Mouse (Mus musculus) activated CD4-positive, CD25-positive, alpha-beta regulatory T cell, adult 4 months (primary cell): ENCODE results near the gene Uxs1. TPM values are rescaled to one million over a fixed set of nuclear protein-coding genes. Genes with fewer than 3 reads are reported as not detected.

Experiments
- ATAC-seq: one replicate; pipeline ENCODE4 v1.8.0; 2017
- polyA plus RNA-seq, 2 experiments: library from polyadenylated mRNA; unstranded; fragments of 100-300 nt; shearing (Covaris generic); gene quantifications; one replicate each; pipeline ENCODE4 v1.2.1; 2017

Uxs1 gene
- polyA plus RNA-seq, 2 experiments from 2014 or later: 15.5 to 20.8 TPM

DNA sequence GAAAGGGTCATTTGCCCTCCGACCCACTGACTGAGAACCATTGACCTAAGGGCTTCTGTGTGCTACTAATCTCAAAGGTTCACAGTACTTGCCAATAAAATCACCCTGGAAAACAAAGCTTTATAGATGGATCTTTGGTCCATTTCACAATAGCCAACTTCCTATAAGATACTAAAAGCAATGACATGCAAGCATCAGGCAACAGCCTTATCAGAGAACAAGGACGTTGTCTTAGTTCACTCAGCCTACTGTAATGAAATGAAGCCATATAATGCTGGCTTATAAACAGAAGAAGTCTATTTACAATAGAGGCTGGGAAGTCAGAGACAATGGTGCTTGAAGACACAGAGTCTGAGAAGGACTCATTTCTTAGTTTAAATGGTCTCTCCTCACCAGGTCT is 37.8 kb downstream of the Uxs1 start:
- ATAC-seq: no peak

DNA sequence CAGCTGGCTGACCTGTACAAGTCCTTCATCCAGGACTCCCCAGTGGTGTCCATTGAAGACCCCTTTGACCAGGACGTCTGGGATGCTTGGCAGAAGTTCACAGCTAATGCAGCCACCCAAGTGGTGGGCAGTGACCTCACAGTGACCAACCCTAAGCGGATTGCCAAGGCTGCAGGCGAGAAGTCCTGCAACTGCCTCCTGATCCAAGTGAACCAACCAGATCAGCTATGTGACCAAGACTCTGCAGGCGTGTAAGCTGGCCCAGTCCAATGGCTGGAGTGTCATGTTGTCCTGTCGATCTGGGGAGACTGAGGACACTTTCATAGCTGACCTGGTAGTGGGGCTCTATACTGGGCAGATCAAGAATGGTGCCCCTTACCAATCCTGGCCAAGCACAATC is 40.9 kb downstream of the Uxs1 start:
- no peak for ATAC-seq

DNA sequence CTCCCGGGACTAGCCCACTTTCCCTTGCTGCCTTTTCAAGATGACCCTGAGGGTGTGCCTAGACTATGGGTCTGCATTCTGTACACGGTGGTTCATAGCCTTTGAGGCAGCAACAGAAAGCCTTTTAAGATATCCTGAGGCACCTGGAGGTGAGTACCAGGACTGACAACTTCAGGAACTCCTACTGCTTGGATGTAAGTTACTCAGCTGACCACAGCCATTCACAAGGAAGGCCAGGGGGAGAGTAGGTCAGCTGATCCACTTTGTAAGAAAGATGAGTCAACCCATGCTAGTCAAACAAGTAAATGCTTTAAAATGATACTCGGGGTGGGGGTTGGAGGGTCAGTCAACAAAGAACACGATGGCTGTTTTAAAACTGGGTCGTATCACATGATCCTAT is 42.3 kb downstream of the Uxs1 start:
- ATAC-seq: no peak

DNA sequence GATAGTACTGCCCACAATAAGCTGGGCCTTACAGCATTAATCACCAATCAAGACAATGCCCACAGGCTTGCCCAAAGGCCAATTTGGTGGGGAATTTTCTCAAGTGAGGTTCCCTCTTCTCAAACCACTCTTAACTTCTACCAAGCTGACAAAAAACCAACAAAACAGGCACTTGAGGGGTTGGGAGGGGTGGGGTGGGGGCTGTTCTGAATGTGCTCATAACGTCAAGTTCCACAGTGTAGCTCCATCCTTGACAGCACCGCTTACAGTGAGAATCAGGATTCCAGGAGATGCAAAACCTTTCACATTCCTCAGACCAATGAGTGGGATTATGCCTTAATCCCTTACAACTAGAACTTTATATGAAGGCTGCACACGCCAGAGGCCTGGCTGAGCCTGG is 44.4 kb downstream of the Uxs1 start:
- no peak for ATAC-seq

DNA sequence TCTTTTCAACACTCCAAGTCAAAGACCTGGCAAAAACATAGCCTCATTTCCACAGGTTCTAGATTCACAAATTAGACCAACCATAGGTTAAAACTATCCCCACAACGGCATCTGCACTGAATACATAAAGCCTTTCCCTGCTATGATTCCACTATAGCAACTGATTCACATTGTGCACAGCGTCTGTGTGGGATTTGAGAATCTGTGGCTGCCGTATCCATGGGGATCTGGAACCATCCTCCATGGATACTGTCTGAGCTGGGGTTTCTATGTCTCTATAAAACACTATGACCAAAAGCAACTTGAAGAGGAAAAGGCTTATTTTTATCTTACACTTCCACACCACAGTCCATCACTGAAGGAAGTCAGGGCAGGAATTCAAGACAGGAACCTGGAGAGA is 44.9 kb downstream of the Uxs1 start:
- no peak for ATAC-seq

DNA sequence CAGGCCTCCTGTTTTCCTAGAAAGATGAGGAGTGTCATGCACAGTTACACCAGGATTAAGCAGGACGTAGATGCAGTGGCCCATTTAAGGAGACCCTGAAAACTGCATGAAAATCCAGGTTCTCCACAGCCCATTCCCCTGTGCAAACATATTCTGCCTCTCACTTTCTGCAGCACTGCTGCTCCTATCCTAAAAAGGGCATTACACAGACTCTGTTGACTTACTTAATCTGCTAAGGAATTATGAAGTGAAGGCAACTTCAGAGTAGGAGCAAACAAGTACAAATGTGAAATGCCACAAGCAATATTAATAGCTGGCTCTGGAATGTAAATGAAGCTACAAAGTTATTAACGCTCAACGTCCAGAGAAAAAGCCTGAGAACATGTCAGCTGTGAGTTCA is 45.9 kb downstream of the Uxs1 start:
- ATAC-seq: no peak

DNA sequence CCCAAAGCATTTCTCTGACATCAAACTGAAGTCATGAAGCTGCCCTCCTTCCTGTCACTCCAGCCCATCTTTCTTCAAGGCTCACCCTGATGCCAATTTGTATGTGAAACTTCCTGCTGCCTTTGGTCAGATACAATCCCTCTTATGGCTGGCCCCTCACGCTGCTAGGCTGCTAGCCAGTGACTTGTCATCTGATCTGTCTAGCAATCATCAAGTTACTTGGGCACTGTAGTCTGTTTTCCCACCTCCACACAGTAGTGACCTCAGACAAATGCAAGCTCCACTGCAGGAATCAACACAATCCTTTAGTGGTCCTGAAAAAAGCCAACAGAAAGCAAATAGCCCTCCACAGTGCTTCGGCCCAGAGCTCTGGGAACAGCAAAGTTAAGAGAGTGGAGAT is 46.4 kb downstream of the Uxs1 start:
- no peak for ATAC-seq

DNA sequence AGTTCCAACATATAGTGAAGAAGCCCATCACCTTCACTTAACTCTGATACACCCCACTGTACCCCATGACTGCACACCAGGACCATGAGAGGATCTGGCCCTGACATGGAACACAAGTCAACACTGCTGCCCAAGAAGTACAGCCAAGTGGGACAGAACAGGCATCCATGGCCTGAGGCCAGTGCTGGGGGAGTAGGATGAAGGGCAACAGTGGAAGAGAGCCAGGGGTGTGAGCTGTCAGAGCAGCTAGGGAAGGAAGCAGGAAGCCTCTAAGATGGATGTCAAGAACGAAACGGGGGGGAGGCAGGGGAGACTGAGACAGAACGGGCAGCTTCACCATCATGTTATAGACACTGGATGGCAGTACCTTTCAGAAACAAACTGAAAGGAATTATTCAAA is 51.5 kb downstream of the Uxs1 start:
- ATAC-seq: no peak

DNA sequence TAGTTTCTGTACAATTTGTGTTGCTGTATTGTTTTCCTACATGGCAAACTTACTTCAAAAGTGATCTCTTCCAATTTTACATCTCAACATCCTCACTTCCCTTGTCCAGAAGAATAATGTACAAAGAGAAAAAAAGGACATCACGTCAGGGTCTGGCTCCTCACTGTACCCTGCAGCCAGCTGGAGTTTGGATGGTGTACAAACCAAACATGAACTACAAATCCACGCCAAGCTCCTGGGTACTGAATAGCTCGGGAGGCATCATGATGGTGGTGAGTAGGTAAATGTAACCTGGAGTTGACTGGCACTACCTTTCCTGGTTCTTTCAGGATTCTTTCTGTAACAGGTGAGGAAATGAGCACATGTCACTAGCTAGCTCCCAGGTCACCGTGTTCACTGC is 53.5 kb downstream of the Uxs1 start:
- no peak for ATAC-seq

DNA sequence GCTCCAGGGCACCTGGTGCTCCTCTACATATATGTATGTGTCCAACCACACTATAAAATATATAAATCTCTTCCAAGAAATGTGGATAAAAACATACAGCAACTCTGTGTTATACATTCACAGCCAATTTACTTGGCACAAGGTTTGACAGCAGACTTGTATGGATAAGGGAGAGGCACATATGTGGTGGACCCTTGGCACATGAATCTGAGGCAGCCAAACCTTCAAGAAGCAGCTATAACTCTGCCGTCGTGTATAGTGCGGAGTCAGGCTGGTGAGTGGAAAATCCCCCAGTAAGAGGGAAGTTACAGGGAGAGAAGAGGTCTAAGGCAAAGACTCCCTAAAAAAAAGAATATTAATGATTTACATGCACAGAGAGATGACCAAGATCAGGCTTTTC is 54.9 kb downstream of the Uxs1 start:
- ATAC-seq: no peak

DNA sequence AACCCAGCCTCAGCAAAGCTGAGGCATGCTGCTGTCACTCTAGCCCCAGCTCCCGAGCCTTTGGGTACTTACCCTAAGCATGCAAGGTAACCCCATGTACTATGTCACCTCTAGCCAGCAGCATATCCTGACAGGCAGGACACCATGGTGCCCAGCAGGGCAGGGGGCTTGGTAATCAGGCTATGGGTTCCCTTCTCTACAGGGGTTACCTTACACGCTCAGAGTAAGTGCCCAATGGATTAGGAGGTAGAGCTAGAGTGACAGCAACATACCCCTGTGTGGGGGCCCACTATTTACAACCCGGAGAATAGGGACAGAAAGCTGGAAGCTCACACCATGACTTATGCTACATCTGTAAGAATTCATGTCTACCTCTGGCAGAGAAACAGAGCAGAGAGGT is 57.6 kb downstream of the Uxs1 start:
- no peak for ATAC-seq

DNA sequence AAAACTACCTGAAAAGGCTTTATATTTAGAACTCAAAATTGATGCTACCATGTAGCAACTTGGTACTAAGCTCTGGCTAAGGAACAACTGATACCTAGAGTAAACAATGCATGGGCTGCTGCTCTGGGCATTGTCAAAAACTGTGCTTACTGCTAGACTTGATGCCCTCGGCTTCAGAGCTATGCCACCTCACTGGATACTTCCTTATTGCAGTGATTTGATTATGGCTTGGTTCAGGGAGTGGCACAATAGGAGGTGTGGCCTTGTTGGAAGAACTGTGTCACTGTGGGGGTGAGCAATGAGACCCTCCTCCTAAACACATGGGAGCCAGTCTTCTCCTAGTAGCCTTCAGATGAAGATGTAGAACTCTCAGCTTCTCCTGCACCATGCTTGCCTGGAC is 58.3 kb downstream of the Uxs1 start:
- no peak for ATAC-seq

DNA sequence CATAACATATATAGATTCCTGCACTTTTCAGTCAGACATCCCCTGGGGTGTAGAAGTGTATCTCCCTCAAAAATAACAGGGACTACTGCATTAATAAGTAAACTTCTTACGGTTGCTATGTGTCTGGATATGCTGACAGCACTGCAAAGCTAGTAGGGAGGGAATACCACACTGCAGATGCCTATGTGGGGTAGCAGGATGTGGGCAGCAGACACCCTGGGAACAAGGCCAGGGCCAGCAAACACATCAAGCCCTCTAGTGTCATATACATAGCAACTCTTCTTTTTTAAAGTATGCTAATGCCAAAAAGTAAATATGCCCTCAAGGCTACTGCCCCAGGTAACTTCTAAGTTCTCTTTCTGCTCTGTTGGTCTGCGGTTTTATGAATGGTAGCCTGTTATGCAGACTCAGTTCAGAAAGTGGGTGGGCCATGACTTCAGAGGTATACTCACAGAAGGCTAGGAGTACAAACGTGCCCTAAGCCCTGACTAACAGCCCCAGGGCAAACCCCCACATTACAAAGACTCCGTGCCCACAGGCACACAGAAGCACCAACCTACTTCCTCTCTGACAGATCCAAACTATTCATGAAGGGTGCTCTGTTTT is 59.1 kb downstream of the Uxs1 start:
- peak; percentile 74 for ATAC-seq

DNA sequence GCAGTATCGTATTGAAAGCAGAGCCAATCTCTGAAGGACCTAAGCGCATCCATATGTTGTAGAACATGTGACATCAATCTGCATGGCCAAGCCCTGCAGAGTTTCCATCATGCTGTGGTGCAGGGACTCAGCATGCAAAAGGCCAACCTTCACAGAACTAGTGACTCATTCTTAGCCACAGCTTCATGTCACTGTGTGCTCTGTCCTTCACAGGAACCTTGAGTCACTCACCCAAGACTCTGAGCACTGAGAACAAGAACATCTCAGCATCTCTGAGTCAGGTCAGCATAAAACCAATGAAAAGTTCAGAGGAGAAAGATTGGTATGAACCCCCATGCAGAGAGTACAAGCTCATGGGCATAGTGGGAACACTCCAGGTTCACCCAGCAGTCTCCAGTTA is 61.3 kb downstream of the Uxs1 start:
- no peak for ATAC-seq

DNA sequence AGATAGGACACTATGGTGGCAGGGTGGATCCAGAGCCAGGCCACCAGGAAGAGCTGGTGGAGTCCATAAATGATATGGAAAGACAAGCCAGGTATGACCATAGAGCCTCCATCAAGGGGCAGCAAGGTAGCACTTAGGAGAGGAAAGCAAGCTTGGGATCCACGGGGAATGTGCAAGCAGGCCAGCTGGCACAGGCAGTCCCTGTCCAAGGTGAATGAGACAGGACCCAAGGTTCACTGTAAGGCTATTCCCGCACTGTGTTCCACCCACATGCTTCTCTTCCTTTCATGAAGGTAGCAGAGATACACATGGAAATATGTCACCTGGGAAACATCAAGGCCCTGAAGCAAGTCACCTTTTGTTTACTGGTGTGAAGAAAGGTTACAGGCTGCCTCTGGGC is 63.1 kb downstream of the Uxs1 start:
- no peak for ATAC-seq

DNA sequence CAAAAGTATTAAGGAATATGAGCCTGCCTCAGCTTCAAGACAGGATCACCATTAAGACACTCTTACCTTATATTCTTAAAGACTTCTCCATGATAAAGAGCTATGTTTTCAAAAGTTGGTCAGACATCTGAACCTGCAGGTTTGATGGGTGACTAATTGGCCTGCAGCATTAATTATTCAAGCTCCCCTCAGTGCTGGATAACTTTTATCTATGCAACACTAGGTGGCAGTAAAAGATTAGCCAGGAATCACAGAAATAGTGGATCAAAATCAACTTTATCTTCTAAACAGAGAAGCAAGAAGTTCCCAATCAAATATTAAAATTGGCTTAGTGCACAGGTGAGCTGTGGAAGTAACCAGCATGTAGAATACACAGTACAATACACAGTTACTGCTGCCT is 67.5 kb downstream of the Uxs1 start:
- ATAC-seq: no peak

DNA sequence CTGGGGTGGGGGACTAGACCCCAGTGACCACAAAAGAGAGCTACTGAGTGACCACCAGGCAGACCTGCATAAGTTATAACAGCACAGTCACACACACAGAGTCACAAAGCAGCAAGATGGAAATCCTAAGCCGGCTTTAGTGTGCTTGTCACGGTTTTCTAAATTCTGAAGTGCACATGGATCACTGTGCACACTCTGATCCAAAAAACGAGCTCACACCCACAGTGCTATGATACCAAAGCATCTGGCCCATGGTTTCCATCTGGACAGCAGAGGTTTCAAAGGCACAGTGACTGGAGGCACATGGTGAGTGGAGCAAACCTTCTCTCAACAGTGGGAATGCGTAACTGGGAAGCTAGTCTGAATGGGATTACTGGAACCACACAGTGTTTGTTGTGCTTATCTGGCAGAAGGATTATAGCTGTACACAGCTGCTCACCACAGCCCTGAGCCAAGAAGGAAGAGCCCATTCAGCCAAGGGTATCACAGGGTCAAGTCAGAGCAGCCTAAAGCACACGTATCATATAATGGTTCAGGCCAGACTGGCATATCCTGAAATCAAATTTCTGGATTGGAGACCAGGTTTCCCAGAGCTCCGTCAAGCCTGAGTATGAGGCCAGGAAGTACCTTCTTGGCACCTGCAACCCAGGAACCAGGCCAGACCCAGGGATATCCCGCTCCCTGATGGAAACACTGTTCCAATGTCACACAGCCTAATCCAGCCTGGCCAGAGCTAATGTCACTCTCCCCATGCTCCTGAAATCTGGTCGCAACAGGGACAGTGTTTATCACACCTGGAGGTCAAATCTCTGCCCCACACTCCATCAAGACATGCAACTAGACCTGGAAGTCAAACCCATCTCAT is 72.9 kb downstream of the Uxs1 start:
- no peak for ATAC-seq

DNA sequence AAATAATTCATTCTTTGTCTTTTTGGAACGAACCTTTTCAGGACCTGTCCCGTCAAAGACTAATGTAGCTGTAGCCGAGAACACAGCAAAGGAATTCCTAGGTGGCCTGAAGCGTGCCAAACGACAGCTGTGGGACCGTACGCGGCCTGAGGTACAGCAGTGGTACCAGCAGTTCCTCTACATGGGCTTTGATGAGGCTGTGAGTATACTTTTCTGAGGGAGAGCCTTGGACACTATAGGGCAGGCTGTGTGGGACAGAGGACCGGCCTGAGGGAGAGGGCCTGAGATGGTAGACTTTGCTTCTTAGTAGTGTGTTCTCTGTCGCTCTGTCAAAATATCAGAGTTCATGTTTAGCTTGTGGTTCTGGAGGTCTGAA is 89.1 kb downstream of the Uxs1 start:
- ATAC-seq: no peak

DNA sequence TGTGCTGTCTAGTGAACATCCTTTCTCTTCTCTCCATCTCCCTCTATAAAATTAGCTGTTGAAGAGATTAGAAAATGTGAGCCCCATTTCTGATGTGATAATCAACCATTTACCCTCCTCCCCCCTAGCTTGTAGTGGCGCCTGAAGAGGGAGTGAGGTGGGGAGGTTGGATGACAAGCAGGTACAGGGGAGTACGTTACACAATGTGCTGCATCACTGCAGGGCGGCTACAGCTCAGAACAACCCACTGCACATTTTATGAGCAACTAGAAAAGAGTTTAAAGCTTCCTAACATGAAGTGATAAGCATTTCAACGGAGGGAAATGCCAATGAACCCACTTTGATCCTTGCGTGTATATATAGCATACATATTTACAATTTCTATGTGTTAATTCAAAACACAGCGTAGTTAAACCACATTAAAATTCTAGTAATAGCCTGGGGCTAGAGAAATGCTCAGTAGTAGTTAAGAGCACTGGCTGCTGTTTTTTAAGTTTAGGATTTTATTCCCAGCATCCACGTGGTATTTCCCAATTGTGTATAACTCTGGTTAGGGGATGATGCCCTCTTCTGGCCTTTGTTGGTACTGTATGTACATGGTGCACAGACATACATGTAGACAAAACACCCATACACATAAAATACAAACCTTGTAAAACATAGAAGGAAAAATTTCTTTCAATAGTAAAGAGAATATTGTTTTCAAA is 89.6 kb downstream of the Uxs1 start:
- ATAC-seq: no peak

DNA sequence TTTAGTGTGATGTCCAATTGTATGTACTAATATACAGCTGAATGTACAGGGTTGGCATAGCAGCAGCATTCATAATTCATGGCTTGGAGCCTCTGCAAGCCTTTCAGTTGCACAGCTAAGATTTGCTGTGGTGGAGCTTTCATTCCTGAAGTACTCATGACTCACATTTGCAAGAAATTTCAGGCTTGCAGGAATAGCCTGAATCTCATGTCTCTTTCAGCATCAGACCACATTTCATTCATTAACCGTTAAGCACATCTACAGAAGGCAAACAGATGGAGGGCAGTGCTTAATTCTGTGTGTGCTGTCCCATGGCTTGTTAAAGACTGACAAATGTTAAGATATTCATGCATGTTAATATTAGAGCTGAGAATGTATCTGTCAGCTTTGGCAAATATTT is 94.9 kb downstream of the Uxs1 start:
- ATAC-seq: no peak

DNA sequence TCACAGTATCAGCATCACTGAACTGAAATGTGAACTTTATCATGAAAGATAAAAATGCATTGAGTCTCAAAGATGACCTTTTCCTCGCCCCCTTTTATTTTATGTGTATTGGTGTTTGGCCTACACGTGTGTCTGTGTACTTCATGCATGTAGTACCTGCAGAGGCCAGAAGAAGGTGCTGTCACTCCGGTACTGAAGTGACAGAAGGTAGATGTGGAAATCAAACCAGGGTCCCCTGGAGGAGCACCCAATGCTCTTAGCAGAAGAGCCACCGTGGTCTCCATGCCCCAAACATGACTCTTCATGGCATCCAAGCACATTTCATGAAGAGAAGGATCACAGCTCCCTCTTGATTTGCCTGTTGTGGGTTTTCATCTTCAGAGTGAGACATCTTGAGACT is 95.5 kb downstream of the Uxs1 start:
- ATAC-seq: no peak

DNA sequence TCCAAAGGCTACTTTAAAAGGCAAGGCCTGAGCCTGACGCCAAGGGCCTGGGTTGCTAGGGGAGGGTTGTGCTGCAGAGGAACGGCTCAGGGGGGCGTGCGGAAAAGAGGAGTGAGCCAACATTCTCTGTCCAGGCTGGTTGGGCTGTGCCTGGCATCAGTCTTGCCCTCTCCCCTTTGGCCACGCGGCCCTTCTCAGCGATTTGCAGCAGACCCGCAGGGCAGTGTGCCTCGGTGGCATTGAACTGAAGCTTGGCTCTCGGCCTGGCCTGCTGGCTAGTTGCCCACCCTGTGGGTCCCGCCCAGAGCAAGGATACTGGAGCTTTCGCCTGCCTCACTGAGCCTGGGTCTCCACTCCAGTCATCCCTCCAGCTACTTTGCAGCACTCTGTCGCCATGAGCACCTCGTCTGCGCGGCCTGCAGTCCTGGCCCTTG is 97.1 kb downstream of the Uxs1 start, which contains the start of gene 1500015O10Rik:
1500015O10Rik (plus strand) TSS at position 112 of the 434 bp plus-strand sequence.
- no peak for ATAC-seq

DNA sequence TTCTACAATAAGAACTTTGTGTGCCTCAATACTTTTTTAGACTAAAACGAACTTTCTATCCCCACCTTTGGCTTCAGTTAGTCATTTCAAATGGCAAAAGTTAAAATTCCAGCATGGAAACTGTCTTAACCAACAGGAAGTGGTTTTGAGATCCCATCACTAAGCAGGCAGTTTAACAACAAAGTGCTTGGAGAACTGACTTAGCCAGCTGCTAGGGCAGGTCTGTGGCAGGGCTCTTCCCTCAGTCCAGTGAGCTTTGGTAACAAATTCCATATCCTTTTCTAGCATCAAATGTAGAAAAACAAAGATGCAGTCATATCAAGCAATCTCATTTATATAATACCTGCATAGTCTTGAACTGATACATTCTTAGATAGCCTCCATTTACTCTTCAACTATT is 105.1 kb downstream of the Uxs1 start:
- no peak for ATAC-seq

DNA sequence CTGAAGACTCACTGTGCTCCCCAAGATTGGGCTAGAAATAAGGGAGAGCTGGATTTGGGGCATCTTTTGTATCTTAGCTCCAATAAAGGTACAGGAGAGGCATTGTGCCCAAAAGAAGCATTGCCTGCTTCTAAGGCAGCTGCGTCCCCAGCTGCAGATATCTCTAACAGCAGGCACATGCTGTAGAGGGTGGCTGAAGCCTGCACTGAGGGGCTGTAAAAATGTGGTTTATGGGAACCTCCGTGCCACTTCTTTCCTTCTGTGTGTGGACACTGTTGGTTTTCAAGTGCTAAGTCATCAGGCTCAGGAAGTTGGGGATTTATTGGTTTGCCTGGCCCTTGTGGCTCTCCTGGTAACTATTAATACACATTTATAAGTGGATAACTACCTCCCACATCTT is 108.8 kb downstream of the Uxs1 start:
- ATAC-seq: no peak
